Mouse (Mus musculus): ENCODE measurements around the gene Ibsp.

GRCm38 (mm10) chr5:104335962-104336361 lies 37.0 kb downstream of the Ibsp start:
- TF ChIP-seq EP300 (IDR thresholded peaks at IDR 0.05; ENCODE audit: low read depth), result no peak
- TF ChIP-seq CTCF (IDR thresholded peaks at IDR 0.05; ENCODE audit: low read depth), result no peak

Data from liver, embryonic 14.5 days (tissue).